Mouse (Mus musculus): ENCODE results near the gene Ubald2. TPM values are rescaled to one million over a fixed set of nuclear protein-coding genes. Genes with fewer than 3 reads are reported as not detected.

The Ubald2 gene
- total RNA-seq, 1 experiment from 2014 or later = 55.7 TPM

DNA sequence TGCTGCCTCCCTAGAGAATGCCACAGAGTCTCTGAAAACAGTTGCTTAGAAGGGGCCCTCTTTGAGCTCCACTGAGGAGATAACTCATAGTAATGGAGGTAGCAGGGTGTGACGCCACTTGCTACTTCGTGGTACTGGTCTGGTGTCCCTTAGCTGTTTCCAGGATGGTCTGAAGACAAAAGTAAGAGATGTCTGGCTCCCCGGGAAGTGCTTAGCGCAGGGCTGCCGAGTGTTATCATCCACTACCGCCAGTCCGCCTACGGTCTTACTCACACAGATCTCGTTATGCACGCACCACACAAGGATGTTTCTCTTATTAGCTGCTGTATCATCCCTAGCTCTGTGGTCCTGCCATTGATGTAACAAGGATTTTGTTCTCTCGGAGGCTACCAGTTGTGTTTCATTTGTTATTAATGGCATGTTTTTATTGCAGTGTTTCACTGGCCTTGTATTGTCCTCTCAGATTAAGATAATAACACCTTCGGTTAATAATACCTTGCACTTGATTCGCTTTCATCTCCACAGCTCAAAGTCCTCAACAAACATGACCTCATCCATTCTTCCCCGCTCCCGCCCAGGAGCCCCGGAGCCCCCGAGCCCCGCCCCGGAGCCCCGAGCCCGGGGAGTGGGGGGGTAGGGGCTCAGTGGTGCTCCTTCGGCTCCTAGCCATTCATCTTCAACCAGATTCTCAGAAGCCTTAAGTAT, 3.0 kb upstream of the Ubald2 start:
- ATAC-seq (replicated peaks; ENCODE audit: insufficient number of reproducible peaks, low FRiP score, low TSS enrichment, poor library complexity, severe bottlenecking) = no peak

DNA sequence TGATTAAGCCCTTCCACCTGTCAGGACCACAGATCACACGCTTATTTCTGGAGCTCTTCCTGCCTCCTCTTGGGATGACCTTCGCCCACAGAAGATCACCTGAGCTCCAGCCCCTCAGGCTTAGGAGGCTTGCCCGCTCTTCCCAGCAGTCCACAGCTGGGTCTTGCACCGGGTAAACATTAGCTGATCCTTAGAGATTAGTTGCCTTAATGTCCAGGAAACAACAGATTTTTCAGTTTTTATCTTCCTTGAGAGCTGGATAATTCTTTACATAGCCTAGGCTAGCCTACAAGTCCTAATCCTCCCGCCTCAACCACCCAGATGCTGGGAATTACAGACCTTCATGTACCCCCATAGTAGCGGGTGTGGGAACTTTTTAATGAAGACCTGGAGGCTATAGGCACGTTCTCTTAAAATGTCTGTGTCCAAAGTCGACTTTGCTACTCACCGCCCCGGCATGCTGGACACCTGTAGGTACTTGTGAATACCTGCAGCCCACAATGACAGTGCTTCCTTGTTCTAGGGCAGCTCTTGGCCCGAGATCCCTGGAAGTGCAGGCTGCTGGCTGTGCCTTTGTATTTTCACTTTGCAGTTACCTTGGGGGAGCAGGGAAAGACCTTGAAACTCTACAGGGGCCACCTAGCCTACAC, 2.3 kb upstream of the Ubald2 start:
- ATAC-seq (replicated peaks; ENCODE audit: insufficient number of reproducible peaks, low FRiP score, low TSS enrichment, poor library complexity, severe bottlenecking) = no peak

DNA sequence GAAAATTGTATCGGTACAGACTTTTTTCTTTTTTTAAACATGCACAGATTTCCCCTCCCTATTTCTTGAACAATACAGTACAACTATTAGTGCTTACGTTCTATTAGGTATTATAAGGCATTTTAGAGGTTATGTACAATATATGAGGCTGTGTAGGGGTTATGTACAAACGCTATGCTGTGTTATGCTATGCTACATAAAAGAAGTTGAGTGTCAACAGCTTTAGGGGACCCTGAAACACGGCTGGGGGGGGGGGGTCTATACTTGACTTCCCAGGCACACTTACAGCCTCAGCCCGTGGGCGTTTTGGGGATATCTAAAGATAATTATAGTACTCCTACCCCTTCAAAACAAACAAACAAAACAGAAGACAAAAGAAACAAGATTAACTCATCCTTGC, 1.8 kb upstream of the Ubald2 start:
- ATAC-seq (replicated peaks; ENCODE audit: insufficient number of reproducible peaks, low FRiP score, low TSS enrichment, poor library complexity, severe bottlenecking) = no peak

DNA sequence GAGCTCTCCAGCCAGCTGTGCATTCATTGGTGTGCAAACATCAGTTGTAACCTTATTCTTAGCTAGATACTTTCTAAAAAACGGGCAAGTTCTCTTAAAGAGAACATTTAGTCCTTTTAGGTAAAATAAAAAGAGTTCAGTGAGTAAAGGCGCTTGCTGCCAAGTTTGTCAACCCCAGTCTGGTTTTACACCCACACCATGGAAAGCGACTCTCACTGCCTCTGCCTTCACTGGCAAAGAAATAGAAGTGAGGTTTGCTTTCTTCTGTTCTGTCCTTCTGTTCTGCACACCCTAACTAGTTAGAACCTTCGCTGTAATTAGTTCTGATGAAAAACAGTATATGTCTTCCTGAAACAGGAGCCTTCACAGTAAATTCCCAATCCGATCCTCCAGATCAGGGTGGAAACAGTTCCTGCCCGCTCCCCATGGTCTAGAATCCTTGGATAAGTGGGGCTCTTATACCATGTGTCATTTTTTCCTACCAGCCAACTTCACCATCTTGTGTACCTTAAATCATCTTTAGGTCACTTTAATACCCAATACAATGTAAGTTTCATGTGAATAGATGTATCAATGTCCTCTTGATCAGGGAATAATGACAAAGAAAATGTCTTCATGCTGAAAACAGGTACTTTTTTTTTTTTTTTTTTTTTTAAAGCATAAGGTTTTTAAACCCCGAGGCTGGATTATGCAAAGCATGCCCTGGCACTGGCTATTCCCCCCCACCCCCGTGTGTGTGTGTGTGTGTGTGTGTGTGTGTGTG, 1.1 kb upstream of the Ubald2 start:
- ATAC-seq (replicated peaks; ENCODE audit: insufficient number of reproducible peaks, low FRiP score, low TSS enrichment, poor library complexity, severe bottlenecking) = no peak

DNA sequence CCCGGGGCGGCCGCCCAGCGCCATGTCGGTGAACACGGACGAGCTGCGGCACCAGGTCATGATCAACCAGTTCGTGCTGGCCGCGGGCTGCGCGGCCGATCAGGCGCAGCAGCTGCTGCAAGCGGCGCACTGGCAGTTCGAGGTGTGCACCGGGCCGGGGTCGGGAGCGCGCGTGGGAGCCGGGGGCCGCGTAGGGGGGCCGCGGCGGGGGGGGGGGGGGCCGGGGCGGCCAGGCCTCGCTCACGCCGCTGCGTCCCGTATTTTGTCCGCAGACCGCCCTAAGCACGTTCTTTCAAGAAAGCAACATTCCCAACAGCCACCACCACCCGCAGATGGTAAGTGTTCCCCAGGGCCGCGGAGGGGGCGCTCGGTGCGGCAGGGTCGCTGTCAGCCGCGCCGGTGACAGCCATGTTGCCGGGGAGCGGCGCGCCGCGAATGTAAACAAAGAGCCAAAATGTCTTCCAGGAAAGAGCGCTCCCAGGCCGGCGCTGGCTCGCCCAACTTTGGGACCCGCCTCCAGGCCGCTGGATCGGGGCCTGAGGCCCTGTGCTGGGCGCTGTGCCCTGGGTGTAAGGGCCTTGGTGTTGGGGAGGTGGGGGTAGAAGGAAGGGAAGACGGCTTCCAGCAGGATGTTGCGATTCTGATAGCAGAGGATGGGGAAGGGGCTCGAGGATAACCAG, 533 bp downstream of the Ubald2 start:
- ATAC-seq (replicated peaks; ENCODE audit: insufficient number of reproducible peaks, low FRiP score, low TSS enrichment, poor library complexity, severe bottlenecking) = no peak

DNA sequence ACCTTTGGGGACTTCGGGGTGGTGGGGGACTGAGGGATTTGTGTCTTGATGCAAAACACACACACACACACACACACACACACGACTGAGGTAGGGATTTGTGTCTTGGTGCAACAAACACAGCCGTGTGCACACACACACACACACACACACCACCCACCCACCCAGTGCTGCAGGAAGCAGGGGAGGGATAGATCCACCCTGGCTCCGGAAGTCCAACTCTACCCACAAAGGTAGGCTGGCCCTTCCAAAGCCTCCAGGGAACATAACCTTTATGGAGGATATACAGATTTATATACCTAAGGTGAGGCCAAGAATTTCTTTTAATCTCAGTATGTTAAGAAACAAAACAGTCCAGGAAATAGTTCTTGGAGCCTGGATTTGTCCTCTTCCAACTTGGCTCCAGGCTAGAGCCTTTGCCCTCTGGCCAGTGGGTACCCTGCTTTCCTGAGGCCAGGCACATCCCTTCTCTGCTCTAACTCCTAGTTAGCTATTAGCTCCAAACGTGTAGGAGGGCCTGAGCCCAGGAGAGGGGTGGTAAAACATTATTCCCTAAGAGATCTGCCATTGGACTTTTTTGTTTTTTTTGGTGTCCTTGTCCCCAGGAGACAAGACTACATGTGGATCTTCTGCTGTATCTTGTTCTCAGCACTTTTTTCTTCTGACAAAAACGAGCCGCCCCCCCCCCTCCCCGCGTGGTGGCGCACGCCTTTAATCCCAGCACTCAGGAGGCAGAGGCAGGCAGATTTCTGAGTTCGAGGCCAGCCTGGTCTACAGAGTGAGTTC, 1.3 kb downstream of the Ubald2 start:
- ATAC-seq (replicated peaks; ENCODE audit: insufficient number of reproducible peaks, low FRiP score, low TSS enrichment, poor library complexity, severe bottlenecking) = no peak

DNA sequence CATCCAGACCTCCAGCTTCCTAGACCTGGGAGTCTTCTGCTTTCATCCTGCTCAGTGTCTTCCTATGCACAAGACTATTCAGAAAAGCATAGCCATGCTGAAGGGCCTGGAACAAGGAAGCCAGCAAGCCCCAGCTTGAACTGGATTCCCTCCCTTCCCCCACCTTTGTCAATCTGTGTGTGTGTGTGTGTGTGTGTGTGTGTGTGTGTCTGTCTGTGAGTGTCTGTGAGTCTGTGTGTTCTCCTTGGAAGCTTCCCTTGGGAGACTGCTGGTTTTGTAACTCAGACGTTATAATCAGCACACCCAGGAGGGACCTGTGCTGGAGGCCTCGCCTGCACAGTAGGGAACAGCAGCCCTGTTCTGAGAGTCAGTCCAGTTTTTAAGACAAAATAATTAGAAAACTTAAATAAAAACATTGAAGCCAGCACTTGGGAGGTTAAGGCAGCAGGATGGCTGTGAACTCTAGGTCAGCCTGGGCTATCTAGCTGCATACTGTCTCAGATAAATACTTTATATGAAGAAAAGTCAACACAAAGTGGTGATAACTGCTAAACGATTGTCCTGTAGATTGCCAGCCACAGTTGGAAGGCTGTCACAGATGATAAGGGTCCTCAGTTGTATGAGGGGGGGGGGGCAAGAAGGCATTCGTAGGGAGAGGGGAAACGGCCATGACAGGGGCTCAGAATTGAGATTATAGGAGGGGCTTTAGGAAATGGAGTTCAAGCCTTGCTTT, 2.3 kb downstream of the Ubald2 start:
- no peak for ATAC-seq (replicated peaks; ENCODE audit: insufficient number of reproducible peaks, low FRiP score, low TSS enrichment, poor library complexity, severe bottlenecking)

DNA sequence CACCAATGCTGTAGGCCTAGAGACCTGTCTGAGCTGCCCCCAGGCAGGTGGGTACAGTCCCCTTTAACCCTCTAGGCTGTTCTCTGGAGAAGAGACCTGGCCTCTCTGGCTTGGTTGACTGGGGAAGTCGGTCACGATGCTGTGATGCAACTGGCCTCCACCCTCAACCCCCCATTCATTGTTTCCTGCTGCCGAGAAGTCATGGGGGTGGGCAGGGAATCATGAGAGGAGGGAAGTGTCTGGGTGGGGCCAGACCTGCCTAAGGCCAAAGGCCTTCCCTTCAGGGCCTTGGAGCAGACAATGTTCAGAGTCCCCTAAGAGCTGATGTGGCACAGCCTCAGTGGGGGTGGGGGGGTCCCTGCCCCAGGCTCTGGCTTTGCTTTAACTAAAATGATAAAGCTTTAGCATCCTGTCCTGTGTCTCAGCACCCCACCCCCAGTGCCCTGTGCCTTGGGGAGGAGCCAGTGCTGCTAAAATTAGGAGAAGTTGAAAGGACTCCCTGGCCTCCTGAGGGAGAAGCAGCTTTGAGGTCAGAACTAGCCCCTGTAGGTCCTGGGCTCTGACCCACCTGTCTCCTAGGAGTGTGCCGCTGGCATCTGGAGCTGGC, 2.9 kb downstream of the Ubald2 start:
- peak; percentile 59 for ATAC-seq (replicated peaks; ENCODE audit: insufficient number of reproducible peaks, low FRiP score, low TSS enrichment, poor library complexity, severe bottlenecking)

DNA sequence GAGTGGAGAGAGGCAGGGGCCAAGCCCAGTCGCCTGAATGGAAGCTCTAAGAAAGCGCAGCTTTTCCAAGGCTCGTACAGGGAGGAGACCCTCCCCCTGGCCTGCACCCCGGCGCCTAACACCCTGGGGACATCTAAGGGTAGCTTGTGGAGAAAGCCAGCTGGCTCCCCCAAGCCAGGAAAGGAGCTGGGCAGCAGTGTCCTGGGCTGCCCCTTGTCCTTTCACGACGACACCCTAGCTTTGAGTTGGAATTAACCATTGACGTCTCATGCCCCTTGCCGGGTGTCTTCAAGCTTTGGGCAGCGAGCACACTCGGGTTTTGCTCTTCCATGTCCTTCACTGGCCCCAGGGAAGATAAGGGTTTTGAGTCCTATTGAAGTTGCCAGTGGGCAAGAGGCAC, 3.6 kb downstream of the Ubald2 start:
- no peak for ATAC-seq (replicated peaks; ENCODE audit: insufficient number of reproducible peaks, low FRiP score, low TSS enrichment, poor library complexity, severe bottlenecking)

DNA sequence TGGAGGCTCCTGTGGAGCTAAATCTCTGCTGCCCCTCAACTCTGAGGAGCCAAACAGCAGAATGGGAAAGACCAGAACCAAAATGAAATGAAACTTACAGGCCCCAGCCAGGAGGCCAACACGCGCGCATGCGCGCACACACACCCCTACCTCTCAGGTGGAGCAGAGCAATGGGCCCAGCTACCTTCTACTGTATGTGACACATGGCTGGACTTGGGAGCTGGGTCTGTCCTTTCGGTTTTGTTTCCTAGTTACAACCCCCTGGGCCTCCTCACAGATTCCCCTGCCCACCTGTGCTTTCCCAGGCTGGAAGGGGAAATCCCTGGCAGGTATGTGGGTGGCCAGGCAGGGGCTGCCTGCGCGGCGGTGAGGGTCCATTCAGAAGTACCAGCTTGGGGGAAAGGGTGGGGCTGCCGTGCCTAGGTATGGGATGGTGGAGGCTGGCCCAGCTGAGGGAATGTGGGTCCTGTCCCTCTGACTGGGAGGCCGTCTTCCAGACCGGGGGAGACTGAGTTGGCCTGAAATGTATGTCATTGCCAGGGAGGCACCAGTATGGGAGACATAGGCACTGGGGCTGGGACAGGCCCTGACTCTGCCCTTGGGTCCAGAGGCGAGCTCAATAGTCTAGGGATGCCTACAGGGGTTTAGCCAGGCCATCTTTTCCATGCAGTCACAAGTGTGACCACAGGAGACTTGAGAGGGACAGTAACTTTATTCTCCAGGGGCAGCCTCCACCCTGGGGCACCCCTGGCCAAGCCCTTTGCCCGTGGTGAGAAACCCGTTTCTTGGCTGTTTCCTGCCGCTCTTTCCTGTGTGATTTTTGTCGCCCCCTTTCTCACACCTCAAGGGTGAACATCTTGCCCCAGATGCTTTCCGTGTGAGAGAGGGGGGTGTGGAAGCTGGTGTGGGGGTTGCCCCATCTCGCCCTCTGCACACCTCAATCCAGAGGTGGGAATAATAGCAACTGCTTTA, 5.7 kb downstream of the Ubald2 start:
- ATAC-seq (replicated peaks; ENCODE audit: insufficient number of reproducible peaks, low FRiP score, low TSS enrichment, poor library complexity, severe bottlenecking) = 0 out of 2 replicates have a peak, but pooled peaks have one; percentile 4

DNA sequence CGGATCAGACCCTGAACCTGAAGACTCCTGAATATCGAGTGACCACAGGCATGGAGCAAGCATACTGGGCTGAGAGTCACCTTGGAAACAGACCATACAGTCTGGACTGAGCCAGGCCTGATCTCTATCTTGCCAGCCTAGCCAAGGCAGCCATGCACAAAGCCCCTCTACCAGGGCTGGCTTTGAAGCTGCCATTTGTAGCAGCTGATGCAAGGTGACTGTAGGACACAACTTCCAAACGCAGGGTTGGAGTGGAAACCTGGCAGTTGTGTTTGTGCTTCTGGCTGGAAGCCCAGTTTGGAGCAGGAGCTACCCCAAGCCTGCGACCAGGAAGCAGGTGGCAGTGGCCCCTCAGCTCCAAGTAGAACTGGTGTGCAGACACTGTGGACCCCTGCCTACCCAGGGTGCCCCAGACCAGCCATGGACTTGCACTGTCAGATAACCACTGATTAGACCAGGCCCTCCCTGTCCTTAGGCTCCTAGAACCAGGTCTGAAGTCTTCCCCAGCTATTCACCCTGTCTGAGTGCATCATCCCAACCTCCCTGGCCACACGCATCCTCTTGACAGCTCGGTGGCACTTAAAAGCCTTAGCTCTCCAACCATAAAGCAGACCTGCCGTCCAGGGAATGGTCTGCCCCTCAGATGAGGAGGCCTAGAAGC, 6.6 kb downstream of the Ubald2 start:
- no peak for ATAC-seq (replicated peaks; ENCODE audit: insufficient number of reproducible peaks, low FRiP score, low TSS enrichment, poor library complexity, severe bottlenecking)

DNA sequence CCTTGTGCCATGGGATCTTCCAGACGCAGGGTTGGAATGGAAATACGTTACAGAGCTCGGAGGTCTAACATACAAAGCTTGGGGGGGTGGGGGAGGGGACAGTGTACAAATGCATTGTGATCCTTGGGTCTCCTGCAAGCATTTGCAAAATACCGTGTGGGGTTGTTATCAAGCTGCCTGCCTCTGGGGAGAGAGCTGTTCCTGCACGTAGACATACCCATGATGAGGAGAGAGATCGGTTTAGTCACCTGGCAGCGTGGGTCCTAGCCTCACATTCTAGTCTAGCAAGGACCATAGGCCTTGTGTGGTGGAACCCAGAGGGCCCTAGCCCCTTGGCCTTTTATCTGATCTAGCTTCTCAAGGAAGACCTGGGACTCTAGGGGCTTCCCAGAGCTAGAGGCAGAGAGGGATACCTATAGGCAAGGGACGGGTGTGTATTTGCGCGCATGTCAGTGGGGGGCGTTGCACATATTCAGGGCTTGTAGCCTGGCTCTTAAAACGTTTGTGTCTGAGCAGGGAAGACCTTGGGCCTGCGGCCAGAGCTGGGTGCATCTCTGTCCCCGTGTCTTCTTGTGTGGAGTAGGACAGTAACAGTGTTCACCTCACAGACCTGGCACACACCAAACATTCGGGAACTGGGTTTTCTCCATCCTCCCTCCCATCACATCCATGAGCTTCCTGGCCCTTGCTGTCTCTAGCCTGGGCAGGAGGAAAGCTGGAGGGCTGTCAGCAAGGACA, 8.4 kb downstream of the Ubald2 start:
- no peak for ATAC-seq (replicated peaks; ENCODE audit: insufficient number of reproducible peaks, low FRiP score, low TSS enrichment, poor library complexity, severe bottlenecking)

DNA sequence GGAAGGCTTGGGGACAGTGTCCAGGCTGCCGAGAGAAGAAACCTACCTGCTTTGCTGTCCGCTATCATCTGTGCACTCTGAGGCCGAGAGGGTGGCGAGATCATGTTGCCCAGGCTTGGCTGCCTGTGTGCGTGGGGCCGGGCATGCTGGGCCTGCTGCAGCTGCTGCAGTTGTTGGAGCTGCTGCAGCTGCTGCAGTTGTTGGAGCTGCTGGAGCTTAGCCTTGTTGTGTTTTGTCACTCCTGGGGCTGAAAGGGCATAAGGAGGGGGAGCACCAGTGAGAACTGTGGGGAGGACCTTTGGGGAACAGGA, 8.9 kb downstream of the Ubald2 start:
- no peak for ATAC-seq (replicated peaks; ENCODE audit: insufficient number of reproducible peaks, low FRiP score, low TSS enrichment, poor library complexity, severe bottlenecking)

DNA sequence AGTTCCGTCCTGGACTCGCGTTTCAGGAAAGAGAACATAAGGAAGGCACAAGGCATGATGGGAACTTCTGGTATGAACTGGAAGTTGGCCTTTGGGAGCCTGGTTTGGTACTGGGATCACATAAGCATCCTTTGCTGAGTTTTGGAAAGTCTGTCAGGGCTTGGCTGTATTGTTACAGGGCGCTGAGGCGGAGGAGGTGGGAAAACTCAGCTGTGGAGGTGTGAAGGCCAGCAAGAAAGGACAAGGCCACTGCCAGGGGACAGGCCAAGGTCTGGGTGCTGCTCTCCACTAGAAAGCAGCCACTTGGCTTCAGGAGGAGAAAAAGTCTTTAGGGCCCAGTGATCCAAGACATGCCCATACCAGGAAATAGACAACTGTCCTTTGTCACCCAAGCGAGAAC, 9.4 kb downstream of the Ubald2 start:
- ATAC-seq (replicated peaks; ENCODE audit: insufficient number of reproducible peaks, low FRiP score, low TSS enrichment, poor library complexity, severe bottlenecking) = no peak

DNA sequence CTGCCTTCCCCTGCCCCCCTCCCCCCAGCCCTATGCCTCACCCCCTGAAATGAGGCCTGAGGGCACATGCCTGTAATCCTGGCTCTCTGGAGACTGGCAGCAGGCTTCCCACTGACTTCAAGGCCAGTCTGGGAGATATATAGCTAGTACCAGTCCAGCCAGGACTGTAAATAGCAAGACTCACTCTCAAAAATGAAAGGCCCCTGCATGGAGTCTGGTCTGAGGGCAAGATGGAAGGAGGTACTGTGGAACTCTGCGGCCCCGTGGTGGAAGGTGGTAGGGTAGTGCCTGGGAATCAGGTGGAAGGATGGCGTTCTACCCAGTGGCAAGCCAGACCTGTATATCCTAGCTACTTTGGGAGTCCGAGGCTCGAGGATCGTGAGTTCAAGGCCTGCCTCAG, 10.0 kb downstream of the Ubald2 start:
- no peak for ATAC-seq (replicated peaks; ENCODE audit: insufficient number of reproducible peaks, low FRiP score, low TSS enrichment, poor library complexity, severe bottlenecking)

Data from monocyte, adult 5-6 weeks (primary cell).